Mouse (Mus musculus) midbrain, embryonic 14.5 days (tissue): Measurements from ENCODE around the gene Svbp. TPM values are rescaled to one million over a fixed set of nuclear protein-coding genes. Genes with fewer than 3 reads are reported as not detected.

Source experiments
- ATAC-seq: fragments of 200-750 bp; cut with Nextera tagmentation; 2 replicates; pipeline ENCODE4 v1.8.0; 2017; ENCODE audit warnings: moderate number of reproducible peaks, moderate library complexity; ENCODE audit not compliant: low FRiP score, low TSS enrichment
- DNase-seq: peaks from one replicate; pipeline ENCODE4 v3.0.0-alpha.2; 2015
- H3K27ac ChIP-seq: fragments of 300-500 bp; sonication (generic); replicated peaks from 2 replicates; pipeline ENCODE4 v1.5.1; 2014; ENCODE audit warnings: mild to moderate bottlenecking, low read depth, low read length, moderate library complexity
- H3K27me3 ChIP-seq: fragments of 300-500 bp; sonication (generic); 2 replicates; pipeline ENCODE4 v1.6.1; 2014; ENCODE audit warnings: low read length, control low read depth, mixed read lengths; ENCODE audit not compliant: control insufficient read depth, insufficient read depth
- H3K36me3 ChIP-seq: fragments of 300-500 bp; sonication (generic); 2 replicates; pipeline ENCODE4 v1.6.1; 2014; ENCODE audit warnings: low read length, control low read depth; ENCODE audit not compliant: control insufficient read depth, insufficient read depth
- H3K4me1 ChIP-seq: fragments of 300-500 bp; sonication (generic); 2 replicates; pipeline ENCODE4 v1.6.1; 2014; ENCODE audit warnings: mild to moderate bottlenecking, antibody characterized with exemption, low read length, control low read depth; ENCODE audit not compliant: control insufficient read depth, insufficient read depth
- H3K4me2 ChIP-seq: fragments of 300-500 bp; sonication (generic); 2 replicates; pipeline ENCODE4 v1.6.1; 2014; ENCODE audit warnings: mild to moderate bottlenecking, low read length, moderate library complexity
- H3K4me3 ChIP-seq: fragments of 300-500 bp; sonication (generic); replicated peaks from 2 replicates; pipeline ENCODE4 v1.5.1; 2014; ENCODE audit warnings: low read depth, low read length
- H3K9ac ChIP-seq: fragments of 300-500 bp; sonication (generic); replicated peaks from 2 replicates; pipeline ENCODE4 v1.6.1; 2014; ENCODE audit warnings: mild to moderate bottlenecking, low read length, moderate library complexity
- H3K9me3 ChIP-seq: fragments of 300-500 bp; sonication (generic); 2 replicates; pipeline ENCODE4 v1.6.1; 2016; ENCODE audit warnings: low read length, control low read depth, mixed read lengths; ENCODE audit not compliant: control insufficient read depth
- WGBS: fragments of 180-500 bp; shearing (Covaris S2); extraction: QIAGEN DNeasy Blood & Tissue Kit; methylation state at CpG from one replicate; pipeline ENCODE4 v1.1.7; 2014; 5-methylcytosine and 5-hydroxymethylcytosine counted together
- polyA plus RNA-seq: library from polyadenylated mRNA; unstranded; fragments of >200 nt; fragmentation: Nextera tagmentation; extraction: Ambion mirVana; gene quantifications from 2 replicates; pipeline ENCODE4 v1.2.1, GENCODE M21; 2014

Gene Svbp
- polyA plus RNA-seq, 1 experiment from 2014 or later: 253 TPM

GRCm38 (mm10) chr4:119183525-119183924 lies 11.6 kb upstream of the Svbp start:
- ATAC-seq: no peak
- no peak for DNase-seq
- 65% methylated on average over 1 of the region's 1 CpGs for WGBS
- Histone ChIP-seq H3K9ac (no peak overlapping the region), H3K4me3 (no peak overlapping the region), H3K4me1 (no peaks in the 10 kb centered on the region), H3K4me2 (no peak overlapping the region), H3K27ac (no peak overlapping the region), H3K9me3 (no peaks in the 10 kb centered on the region), H3K36me3 (no peaks in the 10 kb centered on the region), H3K27me3 (no peaks in the 10 kb centered on the region)

- Histone ChIP-seq H3K4me3 (no peak overlapping the region), H3K4me2 (no peak overlapping the region), H3K27me3 (no peaks in the 10 kb centered on the region), H3K4me1 (no peaks in the 10 kb centered on the region), H3K9ac (no peak overlapping the region), H3K9me3 (no peaks in the 10 kb centered on the region), H3K36me3 (no peaks in the 10 kb centered on the region), H3K27ac (no peak overlapping the region)
- WGBS: 81% methylated on average over 4 of the region's 4 CpGs
- ATAC-seq: no peak
- no peak for DNase-seq
Measured at GRCm38 (mm10) chr4:119185771-119186170, 9.3 kb upstream of the Svbp start.

GRCm38 (mm10) chr4:119188060-119188785 lies 6.9 kb upstream of the Svbp start:
- H3K9ac ChIP-seq: no peak overlapping the region
- no peaks in the 10 kb centered on the region for H3K36me3 ChIP-seq
- DNase-seq (no peak), ATAC-seq (no peak)
- no peak overlapping the region for H3K27ac ChIP-seq
- H3K4me1 ChIP-seq: no peaks in the 10 kb centered on the region
- no peaks in the 10 kb centered on the region for H3K9me3 ChIP-seq
- no peaks in the 10 kb centered on the region for H3K27me3 ChIP-seq
- no peak overlapping the region for H3K4me3 ChIP-seq
- 64% methylated on average over 11 of the region's 11 CpGs for WGBS
- H3K4me2 ChIP-seq: no peak overlapping the region

DNA sequence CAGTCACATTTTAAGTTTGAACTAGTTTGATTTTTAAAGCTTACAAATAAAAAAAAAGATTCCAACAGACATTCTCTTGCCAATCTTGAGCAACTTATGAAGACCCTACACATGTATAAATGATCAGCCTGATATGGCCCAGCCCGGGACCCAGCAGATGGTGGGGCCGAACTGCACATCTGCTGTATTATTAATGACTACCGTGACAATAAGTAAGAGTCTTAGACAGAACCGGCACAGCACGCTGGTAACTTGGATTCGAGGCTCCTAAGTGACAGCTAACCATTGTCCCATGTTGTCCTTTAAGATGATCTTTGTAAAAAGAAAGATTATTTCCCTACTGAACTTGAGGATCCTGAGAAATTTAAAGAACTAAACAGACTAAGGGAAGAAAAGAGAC lies 5.7 kb upstream of the Svbp start:
- Histone ChIP-seq H3K4me1 (no peaks in the 10 kb centered on the region), H3K9ac (no peak overlapping the region), H3K4me3 (no peak overlapping the region), H3K4me2 (no peak overlapping the region), H3K27ac (no peak overlapping the region), H3K36me3 (no peaks in the 10 kb centered on the region), H3K9me3 (no peaks in the 10 kb centered on the region), H3K27me3 (no peaks in the 10 kb centered on the region)
- WGBS: 25% methylated on average over 6 of the region's 6 CpGs
- DNase-seq (no peak), ATAC-seq (no peak)

- Histone ChIP-seq H3K9ac (no peak within 1 kb of the TSS), H3K4me2 (no peak within 1 kb of the TSS), H3K4me1 (no peaks in the 10 kb centered on the region), H3K9me3 (no peaks in the 10 kb centered on the region), H3K36me3 (no peaks in the 10 kb centered on the region), H3K27me3 (no peaks in the 10 kb centered on the region), H3K4me3 (no peak within 1 kb of the TSS), H3K27ac (no peak within 1 kb of the TSS)
- DNase-seq: no peak
- no peak for ATAC-seq
- 53% methylated on average over 6 of the region's 6 CpGs for WGBS
Measured at GRCm38 (mm10) chr4:119189864-119190263, 5.2 kb upstream of the Svbp start, which contains the start of gene Ermap. Gene Ermap (minus strand): TSS chr4:119190011.

GRCm38 (mm10) chr4:119190618-119191017 lies 4.5 kb upstream of the Svbp start:
- Histone ChIP-seq H3K9ac (no peak overlapping the region), H3K9me3 (no peaks in the 10 kb centered on the region), H3K4me2 (no peak overlapping the region), H3K36me3 (no peaks in the 10 kb centered on the region), H3K27ac (no peak overlapping the region), H3K4me1 (no peaks in the 10 kb centered on the region), H3K27me3 (no peaks in the 10 kb centered on the region), H3K4me3 (no peak overlapping the region)
- DNase-seq (no peak), ATAC-seq (no peak)
- 86% methylated on average over 8 of the region's 8 CpGs for WGBS

- Histone ChIP-seq H3K4me2 (no peak overlapping the region), H3K27me3 (no peaks in the 10 kb centered on the region), H3K9ac (no peak overlapping the region), H3K36me3 (no peaks in the 10 kb centered on the region), H3K4me1 (no peaks in the 10 kb centered on the region), H3K27ac (no peak overlapping the region), H3K9me3 (no peaks in the 10 kb centered on the region), H3K4me3 (no peak overlapping the region)
- ATAC-seq (no peak), DNase-seq (no peak)
- WGBS: 80% methylated on average over 3 of the region's 3 CpGs
Measured at GRCm38 (mm10) chr4:119191273-119191672, 3.8 kb upstream of the Svbp start.

DNA sequence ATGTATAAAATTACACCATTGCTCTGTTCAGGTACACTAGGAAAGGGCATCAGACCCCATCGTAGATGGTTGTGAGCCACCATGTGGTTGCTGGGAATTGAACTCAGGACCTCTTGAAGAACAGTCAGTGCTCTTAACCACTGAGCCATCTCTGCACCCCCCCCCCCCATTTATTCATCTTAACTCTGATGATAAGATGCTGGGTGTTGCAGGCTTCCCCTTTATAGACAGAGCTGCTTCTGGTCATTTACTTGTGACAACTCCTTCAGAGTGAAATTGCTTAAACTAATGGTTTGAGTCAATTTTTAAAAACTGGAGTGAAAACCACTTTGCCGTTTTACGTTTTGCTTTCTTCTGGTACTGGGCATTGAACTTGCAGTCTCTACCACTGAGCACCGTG lies 2.3 kb upstream of the Svbp start:
- H3K9ac ChIP-seq: no peak overlapping the region
- H3K36me3 ChIP-seq: no peaks in the 10 kb centered on the region
- no peak overlapping the region for H3K4me2 ChIP-seq
- no peaks in the 10 kb centered on the region for H3K9me3 ChIP-seq
- no peak overlapping the region for H3K27ac ChIP-seq
- ATAC-seq: no peak
- 88% methylated on average over 4 of the region's 4 CpGs for WGBS
- no peak for DNase-seq
- no peaks in the 10 kb centered on the region for H3K27me3 ChIP-seq
- no peak overlapping the region for H3K4me3 ChIP-seq
- H3K4me1 ChIP-seq: peaks cover 13% of the 10 kb centered on the region; the same call in 1 of the 2 replicates

DNA sequence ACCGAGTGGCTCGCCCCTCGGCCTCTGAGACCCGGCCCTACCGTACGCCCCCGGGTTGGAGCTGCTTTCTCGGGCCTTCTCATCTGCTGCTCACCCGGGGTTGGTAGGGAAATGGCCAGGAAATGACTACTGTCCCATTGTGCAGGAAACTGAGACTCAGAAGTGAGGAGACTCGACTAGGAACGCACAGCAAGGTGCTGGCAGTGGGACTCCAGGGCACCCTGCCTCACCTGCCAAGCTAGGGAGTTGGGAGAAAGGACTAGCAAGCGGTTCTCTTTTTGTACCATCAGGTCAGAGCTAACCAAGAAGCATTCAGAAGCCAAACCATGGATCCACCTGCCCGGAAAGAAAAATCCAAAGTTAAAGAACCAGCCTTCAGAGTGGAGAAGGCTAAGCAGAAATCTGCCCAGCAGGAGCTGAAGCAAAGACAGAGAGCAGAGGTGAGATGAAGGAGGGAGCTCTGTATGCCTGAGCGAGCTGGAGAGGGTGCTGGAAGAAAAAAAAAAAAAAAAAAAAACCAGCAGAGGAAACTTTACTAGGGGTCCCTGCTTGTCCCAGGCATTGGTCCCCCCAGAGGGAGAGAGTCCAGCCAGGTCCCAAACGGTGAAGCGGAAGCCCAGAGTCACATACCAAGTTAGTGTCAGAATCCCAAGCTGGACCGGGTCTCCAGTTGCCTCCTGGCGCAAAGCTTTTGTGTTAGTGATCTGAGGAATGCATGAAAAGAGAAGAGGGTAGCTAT lies 645 bp downstream of the Svbp start:
- peak; percentile 48 for DNase-seq

More for the DNA sequence above, 645 bp downstream of the Svbp start:
- peak overlapping the region; percentile 82 for H3K4me3 ChIP-seq
- H3K27ac ChIP-seq: peak overlapping the region; percentile 86
- peak; percentile 8; the same call in 1 of the 2 replicates for ATAC-seq
- peak overlapping the region; percentile 79 for H3K4me2 ChIP-seq
- H3K36me3 ChIP-seq: peaks cover 2% of the 10 kb centered on the region
- H3K27me3 ChIP-seq: no peaks in the 10 kb centered on the region
- 4% methylated on average over 17 of the region's 18 CpGs for WGBS
- peak overlapping the region; percentile 79 for H3K9ac ChIP-seq
- H3K9me3 ChIP-seq: no peaks in the 10 kb centered on the region
- peaks cover 17% of the 10 kb centered on the region; the same call in 1 of the 2 replicates for H3K4me1 ChIP-seq
